Mouse (Mus musculus) limb, embryonic 13.5 days (tissue): Measurements from ENCODE around the gene Eepd1. TPM values are rescaled to one million over a fixed set of nuclear protein-coding genes. Genes with fewer than 3 reads are reported as not detected.

Experiments used
- ATAC-seq: fragments of 200-750 bp; cut with Nextera tagmentation; 2 replicates; pipeline ENCODE4 v1.8.0; 2017; ENCODE audit warnings: low read depth, moderate number of reproducible peaks, moderate TSS enrichment; ENCODE audit not compliant: low FRiP score
- H3K27ac ChIP-seq: fragments of 300-500 bp; sonication (generic); 2 replicates; pipeline ENCODE4 v1.5.1; 2015; ENCODE audit warnings: inconsistent platforms, mild to moderate bottlenecking, moderate library complexity
- H3K27me3 ChIP-seq: fragments of 300-500 bp; sonication (generic); 2 replicates; pipeline ENCODE4 v1.6.1; 2015; ENCODE audit warnings: mild to moderate bottlenecking, inconsistent platforms
- H3K36me3 ChIP-seq: fragments of 300-500 bp; sonication (generic); 2 replicates; pipeline ENCODE4 v1.6.1; 2015; ENCODE audit warnings: inconsistent platforms, mild to moderate bottlenecking, moderate library complexity
- H3K4me1 ChIP-seq: fragments of 300-500 bp; sonication (generic); 2 replicates; pipeline ENCODE4 v1.6.1; 2015; ENCODE audit warnings: inconsistent platforms
- H3K4me2 ChIP-seq: fragments of 300-500 bp; sonication (generic); replicated peaks from 2 replicates; pipeline ENCODE4 v1.6.1; 2015; ENCODE audit warnings: inconsistent platforms, mild to moderate bottlenecking, moderate library complexity
- H3K4me3 ChIP-seq: fragments of 300-500 bp; sonication (generic); 2 replicates; pipeline ENCODE4 v1.5.1; 2015; ENCODE audit warnings: moderate library complexity, mild to moderate bottlenecking, inconsistent platforms
- H3K9ac ChIP-seq: fragments of 300-500 bp; sonication (generic); 2 replicates; pipeline ENCODE4 v1.6.1; 2015; ENCODE audit warnings: mild to moderate bottlenecking, inconsistent platforms
- H3K9me3 ChIP-seq: fragments of 300-500 bp; sonication (generic); 2 replicates; pipeline ENCODE4 v1.6.1; 2016; ENCODE audit warnings: inconsistent platforms
- WGBS: fragments of 180-500 bp; shearing (Covaris S2); methylation state at CpG from one replicate; pipeline ENCODE4 v1.1.7; 2015; 5-methylcytosine and 5-hydroxymethylcytosine counted together
- polyA plus RNA-seq: library from polyadenylated mRNA; unstranded; fragments of >200 nt; fragmentation: Nextera tagmentation; extraction: Ambion mirVana; gene quantifications from 2 replicates; pipeline ENCODE4 v1.2.1, GENCODE M21; 2015

Gene Eepd1
- polyA plus RNA-seq, 1 experiment from 2014 or later = 22.8 TPM

- H3K9ac ChIP-seq = no peak overlapping the region
- peaks cover 24% of the 10 kb centered on the region for H3K4me1 ChIP-seq
- peak overlapping the region; percentile 35 for H3K27ac ChIP-seq
- WGBS = 42% methylated on average over 2 of the region's 2 CpGs
- H3K4me2 ChIP-seq = no peak overlapping the region
- H3K27me3 ChIP-seq = no peaks in the 10 kb centered on the region
- H3K4me3 ChIP-seq = no peak overlapping the region
- H3K9me3 ChIP-seq = no peaks in the 10 kb centered on the region
- ATAC-seq = peak; percentile 64
- no peaks in the 10 kb centered on the region for H3K36me3 ChIP-seq
These were observed 63.9 kb downstream of the Eepd1 start for GRCm38 (mm10) chr9:25545212-25545611.

- WGBS = 82% methylated on average over 8 of the region's 8 CpGs
These were observed 68.0 kb downstream of the Eepd1 start for GRCm38 (mm10) chr9:25549130-25550060.

GRCm38 (mm10) chr9:25550196-25550595 is 68.8 kb downstream of the Eepd1 start:
- Histone ChIP-seq H3K9ac (no peak overlapping the region), H3K27me3 (no peaks in the 10 kb centered on the region), H3K36me3 (no peaks in the 10 kb centered on the region), H3K27ac (no peak overlapping the region), H3K4me2 (no peak overlapping the region), H3K9me3 (no peaks in the 10 kb centered on the region), H3K4me1 (peaks cover 9% of the 10 kb centered on the region), H3K4me3 (no peak overlapping the region)
- 86% methylated on average over 7 of the region's 7 CpGs for WGBS
- no peak for ATAC-seq

More at GRCm38 (mm10) chr9:25549130-25550060, 68.0 kb downstream of the Eepd1 start:
- Histone ChIP-seq H3K9ac (no peak overlapping the region), H3K27me3 (no peaks in the 10 kb centered on the region), H3K4me2 (no peak overlapping the region), H3K4me1 (peaks cover 17% of the 10 kb centered on the region), H3K4me3 (no peak overlapping the region), H3K27ac (no peak overlapping the region), H3K36me3 (no peaks in the 10 kb centered on the region), H3K9me3 (no peaks in the 10 kb centered on the region)
- no peak for ATAC-seq

DNA sequence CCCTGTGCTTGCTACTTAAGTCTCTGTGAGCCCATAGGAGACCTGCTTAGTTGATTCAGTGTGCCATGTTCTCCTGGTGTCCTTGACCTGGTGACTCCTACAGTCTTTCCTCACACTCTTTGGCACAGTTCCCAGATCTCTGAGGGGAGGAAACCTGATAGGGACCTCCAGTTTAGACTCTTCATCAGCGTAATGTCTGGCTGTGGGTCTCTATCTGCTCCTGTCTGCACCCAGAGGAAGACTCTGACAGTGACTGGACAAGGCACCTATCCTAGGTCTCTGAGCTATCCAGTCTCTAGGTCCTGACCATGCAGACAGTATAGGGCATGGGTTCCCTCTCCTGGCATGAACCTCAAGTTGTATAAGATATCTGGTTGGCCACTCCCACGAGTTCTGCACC is 71.2 kb downstream of the Eepd1 start:
- Histone ChIP-seq H3K4me3 (no peak overlapping the region), H3K27me3 (no peaks in the 10 kb centered on the region), H3K9me3 (no peaks in the 10 kb centered on the region), H3K36me3 (no peaks in the 10 kb centered on the region), H3K4me1 (no peaks in the 10 kb centered on the region; the same call in 1 of the 2 replicates), H3K4me2 (no peak overlapping the region), H3K9ac (no peak overlapping the region), H3K27ac (no peak overlapping the region)
- no peak for ATAC-seq
- 74% methylated on average over 2 of the region's 2 CpGs for WGBS

DNA sequence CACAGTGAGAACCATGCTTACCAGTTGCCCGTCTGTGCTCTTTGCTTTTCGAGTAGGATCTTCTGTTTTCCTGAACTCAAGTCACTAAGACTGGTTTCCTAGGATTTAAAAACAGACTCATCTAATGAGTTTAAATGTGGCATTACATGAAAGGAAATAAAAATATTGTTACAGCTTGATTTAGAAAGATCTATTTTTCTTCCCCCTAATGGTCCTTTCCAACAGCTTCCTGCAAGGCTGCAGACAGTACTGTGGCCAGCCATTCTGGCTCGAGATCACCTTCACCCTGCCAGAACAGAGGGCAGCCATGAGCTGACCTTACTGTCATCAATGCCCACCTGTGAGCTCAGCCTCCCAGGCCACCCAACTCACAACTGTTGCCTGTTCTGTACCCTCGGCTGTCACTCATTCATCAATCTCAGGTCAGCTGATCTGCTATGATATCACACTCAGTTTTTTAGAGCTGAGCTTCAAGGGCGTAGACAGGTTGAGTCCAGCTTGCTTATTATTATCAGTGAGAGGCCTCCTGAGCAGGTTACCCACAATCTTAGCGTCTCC is 73.0 kb downstream of the Eepd1 start:
- Histone ChIP-seq H3K9ac (no peak overlapping the region), H3K36me3 (no peaks in the 10 kb centered on the region), H3K4me1 (no peaks in the 10 kb centered on the region; the same call in 1 of the 2 replicates), H3K4me3 (no peak overlapping the region), H3K4me2 (no peak overlapping the region), H3K9me3 (no peaks in the 10 kb centered on the region), H3K27me3 (no peaks in the 10 kb centered on the region), H3K27ac (no peak overlapping the region)
- 77% methylated on average over 6 of the region's 6 CpGs for WGBS
- no peak for ATAC-seq

DNA sequence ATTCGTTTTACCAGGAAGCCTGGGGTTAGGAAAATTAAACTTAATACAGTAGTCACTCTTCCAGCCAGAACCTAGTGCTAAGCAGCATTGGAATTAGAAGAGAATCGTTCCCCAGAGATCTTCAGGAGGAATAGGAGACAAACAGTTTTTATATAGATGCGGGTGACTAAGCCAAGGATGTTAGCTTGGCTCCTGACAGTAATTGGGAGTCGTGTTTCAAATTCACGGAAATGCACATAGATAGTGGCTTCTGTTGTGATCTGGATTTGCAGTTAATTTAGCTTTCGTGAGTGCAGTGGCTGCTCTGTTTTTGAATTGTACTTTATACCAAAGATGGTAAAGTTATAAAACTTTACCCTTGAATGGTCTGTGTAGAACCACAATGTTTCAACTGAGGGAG is 73.9 kb downstream of the Eepd1 start:
- ATAC-seq = no peak
- no peaks in the 10 kb centered on the region for H3K9me3 ChIP-seq
- H3K27ac ChIP-seq = no peak overlapping the region
- no peaks in the 10 kb centered on the region for H3K27me3 ChIP-seq
- H3K4me1 ChIP-seq = peaks cover 6% of the 10 kb centered on the region; the same call in 1 of the 2 replicates
- no peak overlapping the region for H3K4me3 ChIP-seq
- WGBS = 59% methylated on average over 6 of the region's 6 CpGs
- H3K9ac ChIP-seq = no peak overlapping the region
- H3K4me2 ChIP-seq = no peak overlapping the region
- H3K36me3 ChIP-seq = no peaks in the 10 kb centered on the region

DNA sequence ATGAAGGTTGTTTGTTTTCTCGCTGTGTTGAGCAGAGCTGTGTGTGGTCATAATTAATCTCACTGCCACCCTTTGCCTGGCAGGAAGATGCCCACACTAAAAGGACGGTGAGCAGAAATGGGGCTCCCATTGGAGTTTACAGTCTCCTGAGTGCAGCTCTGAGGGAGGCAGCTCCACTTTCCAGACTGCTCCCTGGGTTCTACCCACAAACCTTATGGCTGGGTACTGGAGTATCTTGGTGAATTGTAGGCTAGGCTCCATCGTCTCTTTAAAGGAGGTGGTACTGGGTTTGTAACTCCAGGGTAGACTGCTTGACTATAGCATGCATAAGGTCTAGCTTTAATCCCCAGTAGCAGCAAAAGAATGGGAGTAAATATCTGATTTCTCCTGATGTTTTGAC is 74.7 kb downstream of the Eepd1 start:
- Histone ChIP-seq H3K36me3 (no peaks in the 10 kb centered on the region), H3K9me3 (no peaks in the 10 kb centered on the region), H3K27me3 (no peaks in the 10 kb centered on the region), H3K27ac (no peak overlapping the region), H3K9ac (no peak overlapping the region), H3K4me3 (no peak overlapping the region), H3K4me2 (no peak overlapping the region), H3K4me1 (peaks cover 6% of the 10 kb centered on the region; the same call in 1 of the 2 replicates)
- no peak for ATAC-seq
- 81% methylated on average over 3 of the region's 3 CpGs for WGBS

DNA sequence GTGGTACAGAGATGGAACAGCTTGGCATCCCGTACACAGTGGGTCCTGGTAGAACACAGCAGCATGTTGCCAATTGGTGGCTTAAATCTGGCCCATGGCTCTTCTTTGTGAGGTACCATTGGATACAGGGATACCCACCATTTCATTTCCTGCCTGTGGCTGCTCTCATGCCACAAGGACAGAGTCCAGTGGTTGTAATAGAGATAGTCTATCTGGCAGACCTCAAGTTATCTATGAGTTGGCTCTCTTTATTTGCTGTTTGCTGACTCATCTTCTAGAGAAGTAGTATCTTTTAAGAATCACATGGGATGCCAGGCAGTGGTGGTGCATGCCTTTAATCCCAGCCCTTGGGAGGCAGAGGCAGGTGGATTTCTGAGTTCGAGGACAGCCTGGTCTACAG is 76.0 kb downstream of the Eepd1 start:
- no peaks in the 10 kb centered on the region for H3K9me3 ChIP-seq
- no peak overlapping the region for H3K4me2 ChIP-seq
- H3K36me3 ChIP-seq = no peaks in the 10 kb centered on the region
- no peak overlapping the region for H3K9ac ChIP-seq
- no peak overlapping the region for H3K27ac ChIP-seq
- no peak overlapping the region for H3K4me3 ChIP-seq
- peaks cover 6% of the 10 kb centered on the region; the same call in 1 of the 2 replicates for H3K4me1 ChIP-seq
- ATAC-seq = no peak
- 88% methylated on average over 2 of the region's 2 CpGs for WGBS
- no peaks in the 10 kb centered on the region for H3K27me3 ChIP-seq

DNA sequence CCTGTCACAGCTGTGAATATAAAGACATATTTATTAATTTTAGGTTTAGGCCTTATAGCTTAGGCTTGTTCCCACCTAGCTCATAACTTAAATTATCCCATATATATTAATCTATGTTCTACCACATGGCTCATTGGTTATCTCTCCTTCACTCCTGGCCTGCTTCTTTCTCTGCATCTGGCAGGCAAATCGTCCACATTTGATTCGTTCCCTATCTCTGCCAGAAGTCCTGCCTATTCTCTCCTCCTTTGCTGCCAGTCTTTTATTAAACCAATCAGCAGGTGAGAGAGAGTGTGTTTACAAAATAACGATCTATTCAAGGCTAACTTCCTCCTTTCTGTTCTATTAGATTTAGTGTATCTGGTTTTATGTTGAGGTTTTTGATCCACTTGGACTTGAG is 77.5 kb downstream of the Eepd1 start:
- ATAC-seq = no peak
- no peak overlapping the region for H3K4me2 ChIP-seq
- 60% methylated on average over 3 of the region's 3 CpGs for WGBS
- H3K9me3 ChIP-seq = peaks cover 4% of the 10 kb centered on the region; the same call in 1 of the 2 replicates
- peaks cover 6% of the 10 kb centered on the region; the same call in 1 of the 2 replicates for H3K4me1 ChIP-seq
- no peak overlapping the region for H3K9ac ChIP-seq
- no peak overlapping the region for H3K27ac ChIP-seq
- no peaks in the 10 kb centered on the region for H3K27me3 ChIP-seq
- no peaks in the 10 kb centered on the region for H3K36me3 ChIP-seq
- no peak overlapping the region for H3K4me3 ChIP-seq

GRCm38 (mm10) chr9:25560016-25560758 is 78.8 kb downstream of the Eepd1 start:
- Histone ChIP-seq H3K9ac (no peak overlapping the region), H3K27ac (no peak overlapping the region)

DNA sequence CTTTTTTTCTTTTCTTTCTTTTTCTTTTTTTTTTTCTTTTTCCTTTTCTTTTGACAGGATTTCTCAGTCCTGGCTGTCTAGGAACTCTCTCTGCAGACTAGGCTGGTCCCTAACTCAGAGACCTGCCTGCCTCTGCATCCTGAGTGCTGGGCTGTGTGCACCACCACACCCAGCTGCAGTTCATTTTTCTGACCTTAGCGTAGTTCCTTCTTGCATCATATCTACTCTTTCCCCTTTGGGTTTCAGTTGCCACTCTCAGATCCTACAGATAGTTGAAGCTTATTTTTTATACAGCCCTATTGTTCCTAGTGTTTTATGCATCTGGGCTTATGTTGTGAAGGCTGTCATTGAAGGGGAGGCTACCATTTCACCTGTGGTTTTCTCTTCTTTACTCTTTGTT is 79.8 kb downstream of the Eepd1 start:
- H3K36me3 ChIP-seq = no peaks in the 10 kb centered on the region
- ATAC-seq = no peak
- no peak overlapping the region for H3K9ac ChIP-seq
- 100% methylated on average over 1 of the region's 1 CpGs for WGBS
- H3K27me3 ChIP-seq = no peaks in the 10 kb centered on the region
- H3K27ac ChIP-seq = no peak overlapping the region
- no peak overlapping the region for H3K4me2 ChIP-seq
- no peak overlapping the region for H3K4me3 ChIP-seq
- H3K4me1 ChIP-seq = peaks cover 6% of the 10 kb centered on the region; the same call in 1 of the 2 replicates
- peaks cover 4% of the 10 kb centered on the region; the same call in 1 of the 2 replicates for H3K9me3 ChIP-seq

More at GRCm38 (mm10) chr9:25560016-25560758, 78.8 kb downstream of the Eepd1 start:
- Histone ChIP-seq H3K36me3 (no peaks in the 10 kb centered on the region), H3K4me1 (peaks cover 6% of the 10 kb centered on the region; the same call in 1 of the 2 replicates), H3K27me3 (no peaks in the 10 kb centered on the region), H3K4me3 (no peak overlapping the region), H3K4me2 (no peak overlapping the region), H3K9me3 (peaks cover 4% of the 10 kb centered on the region; the same call in 1 of the 2 replicates)
- ATAC-seq = no peak
- 73% methylated on average over 9 of the region's 9 CpGs for WGBS

- no peaks in the 10 kb centered on the region for H3K27me3 ChIP-seq
- ATAC-seq = no peak
- H3K4me3 ChIP-seq = no peak overlapping the region
- no peak overlapping the region for H3K4me2 ChIP-seq
- H3K9me3 ChIP-seq = peaks cover 4% of the 10 kb centered on the region; the same call in 1 of the 2 replicates
- H3K27ac ChIP-seq = no peak overlapping the region
- no peaks in the 10 kb centered on the region for H3K36me3 ChIP-seq
- H3K9ac ChIP-seq = no peak overlapping the region
- WGBS = 77% methylated on average over 4 of the region's 4 CpGs
- peaks cover 14% of the 10 kb centered on the region for H3K4me1 ChIP-seq
These were observed 82.5 kb downstream of the Eepd1 start for GRCm38 (mm10) chr9:25563806-25564205.
